Mouse (Mus musculus): ENCODE measurements around the gene Cd24a. TPM values are rescaled to one million over a fixed set of nuclear protein-coding genes. Genes with fewer than 3 reads are reported as not detected.
A peak's percentile ranks its signal among the peaks of the same experiment; 100 is the strongest.

Cd24a gene
- polyA plus RNA-seq, 1 experiment from 2014 or later = 137 TPM

DNA sequence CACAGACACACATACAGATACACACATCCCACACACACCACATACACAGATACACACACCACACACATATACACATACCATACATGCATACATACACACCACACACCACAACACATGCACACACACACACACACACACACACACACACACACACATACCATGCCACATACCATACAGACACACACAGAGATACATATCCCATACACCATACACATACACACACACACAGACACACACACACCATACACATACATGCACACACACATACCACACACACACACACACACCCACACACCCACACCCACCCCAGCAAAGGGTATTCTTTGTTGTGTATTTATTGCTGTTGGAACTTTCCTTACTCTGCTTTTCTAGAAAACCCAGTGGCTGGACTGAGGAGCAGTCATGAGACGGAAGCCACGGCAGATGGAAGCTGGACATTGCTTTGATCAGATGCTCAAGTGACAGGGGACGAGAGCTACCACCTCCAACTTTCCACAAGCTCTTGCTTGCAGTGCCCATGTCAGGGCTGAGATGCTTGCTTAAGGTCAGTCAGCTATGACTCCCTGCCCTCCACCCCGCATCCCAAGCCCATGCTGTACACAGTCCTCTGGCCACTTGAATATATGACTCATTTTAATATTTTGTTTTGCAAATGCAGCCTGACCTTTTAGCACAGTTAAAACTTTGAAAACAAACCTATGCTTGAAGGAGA lies 26.0 kb downstream of the Cd24a start:
- DNase-seq (ENCODE audit: low spot score) = no peak
- TF ChIP-seq EP300 (IDR thresholded peaks at IDR 0.05) (no peak), CTCF (IDR thresholded peaks at IDR 0.05) (no peak)
- no peak overlapping the region for H3K9ac ChIP-seq (replicated peaks; ENCODE audit: low read depth)
- H3K4me1 ChIP-seq (ENCODE audit: insufficient read depth, low read depth, low read length) = no peaks in the 10 kb centered on the region
- H3K27me3 ChIP-seq (replicated peaks; ENCODE audit: insufficient read depth, low read length) = no peaks in the 10 kb centered on the region
- H3K9me3 ChIP-seq (ENCODE audit: low read length) = no peaks in the 10 kb centered on the region
- no peak overlapping the region for H3K4me3 ChIP-seq (ENCODE audit: low read depth, low read length)
- whole genome bisulfite sequencing = 67% methylated on average over 4 of the region's 4 CpGs
- no peak overlapping the region for H3K4me2 ChIP-seq (replicated peaks; ENCODE audit: low read depth, low read length)
- H3K27ac ChIP-seq (ENCODE audit: low read length) = no peak overlapping the region
- no peaks in the 10 kb centered on the region for H3K36me3 ChIP-seq (ENCODE audit: insufficient read depth, low read length)
- no peak for ATAC-seq

DNA sequence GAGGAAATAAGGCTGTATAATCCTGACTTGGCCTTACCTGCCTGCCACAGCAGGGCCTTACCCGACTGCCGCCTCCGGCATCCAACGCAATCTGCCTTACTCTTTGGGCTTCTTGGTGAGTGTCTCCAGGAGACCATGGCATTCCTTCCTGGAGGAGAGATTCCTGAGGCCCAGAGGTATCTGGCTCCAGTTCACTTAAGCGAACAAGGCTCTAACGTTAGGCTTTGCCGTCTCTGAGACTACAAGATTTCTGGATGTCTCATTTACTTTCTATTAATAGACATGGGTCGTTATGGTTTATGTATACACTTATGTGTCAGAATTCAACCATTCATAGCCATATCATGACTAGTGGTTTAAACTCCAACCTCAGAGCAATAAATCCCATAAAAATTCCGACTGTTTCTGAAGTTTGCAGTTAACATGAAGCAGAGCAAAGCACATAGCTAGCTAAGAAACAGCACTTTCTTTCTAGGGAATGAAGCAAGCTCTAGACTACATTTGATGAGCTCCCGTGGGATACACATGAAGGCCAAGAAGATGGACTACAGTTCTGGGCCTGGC lies 26.7 kb downstream of the Cd24a start:
- DNase-seq (ENCODE audit: low spot score) = no peak
- no peak for TF ChIP-seq CTCF (IDR thresholded peaks at IDR 0.05)
- TF ChIP-seq EP300 (IDR thresholded peaks at IDR 0.05) = no peak
- H3K9me3 ChIP-seq (ENCODE audit: low read length) = no peaks in the 10 kb centered on the region

GRCm38 (mm10) chr10:43605901-43606300 lies 27.8 kb downstream of the Cd24a start:
- Histone ChIP-seq H3K36me3 (ENCODE audit: insufficient read depth, low read length) (no peaks in the 10 kb centered on the region), H3K9ac (replicated peaks; ENCODE audit: low read depth) (no peak overlapping the region), H3K4me1 (ENCODE audit: insufficient read depth, low read depth, low read length) (no peaks in the 10 kb centered on the region), H3K27ac (ENCODE audit: low read length) (no peak overlapping the region), H3K4me2 (replicated peaks; ENCODE audit: low read depth, low read length) (no peak overlapping the region), H3K27me3 (replicated peaks; ENCODE audit: insufficient read depth, low read length) (no peaks in the 10 kb centered on the region), H3K4me3 (ENCODE audit: low read depth, low read length) (no peak overlapping the region), H3K9me3 (ENCODE audit: low read length) (no peaks in the 10 kb centered on the region)
- no peak for DNase-seq (ENCODE audit: low spot score)
- TF ChIP-seq CTCF (IDR thresholded peaks at IDR 0.05) (no peak), EP300 (IDR thresholded peaks at IDR 0.05) (no peak)
- 78% methylated on average over 7 of the region's 7 CpGs for WGBS
- ATAC-seq = no peak

More for the DNA sequence above, 26.7 kb downstream of the Cd24a start:
- no peaks in the 10 kb centered on the region for H3K27me3 ChIP-seq (replicated peaks; ENCODE audit: insufficient read depth, low read length)
- H3K4me1 ChIP-seq (ENCODE audit: insufficient read depth, low read depth, low read length) = no peaks in the 10 kb centered on the region
- no peaks in the 10 kb centered on the region for H3K36me3 ChIP-seq (ENCODE audit: insufficient read depth, low read length)
- H3K27ac ChIP-seq (ENCODE audit: low read length) = no peak overlapping the region
- no peak overlapping the region for H3K4me2 ChIP-seq (replicated peaks; ENCODE audit: low read depth, low read length)
- ATAC-seq = no peak
- 56% methylated on average over 10 of the region's 10 CpGs for WGBS
- H3K9ac ChIP-seq (replicated peaks; ENCODE audit: low read depth) = no peak overlapping the region
- H3K4me3 ChIP-seq (ENCODE audit: low read depth, low read length) = no peak overlapping the region

DNA sequence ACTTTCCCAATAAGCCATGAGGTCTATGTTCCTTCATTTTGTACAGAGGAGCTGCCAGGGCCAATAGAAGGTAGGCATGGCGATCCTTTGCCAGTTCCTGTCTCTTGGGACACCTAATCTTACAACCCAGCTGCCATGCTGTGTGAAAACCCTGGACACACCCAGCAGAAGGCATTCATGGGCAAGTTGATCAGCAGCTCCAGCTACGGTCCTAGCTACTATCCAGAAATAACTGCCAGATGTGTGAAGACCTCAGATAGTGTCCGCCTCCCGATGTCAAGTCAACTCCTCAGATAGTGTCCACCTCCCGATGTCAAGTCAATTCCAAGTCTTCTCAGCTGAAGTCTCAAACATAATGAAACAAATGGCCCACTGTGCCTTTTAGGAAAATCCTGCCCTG lies 31.4 kb downstream of the Cd24a start:
- Histone ChIP-seq H3K4me1 (ENCODE audit: insufficient read depth, low read depth, low read length) (no peaks in the 10 kb centered on the region), H3K4me2 (replicated peaks; ENCODE audit: low read depth, low read length) (no peak overlapping the region), H3K9me3 (ENCODE audit: low read length) (no peaks in the 10 kb centered on the region), H3K27me3 (replicated peaks; ENCODE audit: insufficient read depth, low read length) (no peaks in the 10 kb centered on the region), H3K4me3 (ENCODE audit: low read depth, low read length) (no peak overlapping the region), H3K9ac (replicated peaks; ENCODE audit: low read depth) (no peak overlapping the region), H3K36me3 (ENCODE audit: insufficient read depth, low read length) (no peaks in the 10 kb centered on the region), H3K27ac (ENCODE audit: low read length) (no peak overlapping the region)
- DNase-seq (ENCODE audit: low spot score) (no peak), ATAC-seq (peak; percentile 46)
- 75% methylated on average over 5 of the region's 5 CpGs for WGBS
- TF ChIP-seq CTCF (IDR thresholded peaks at IDR 0.05) = no peak
- no peak for TF ChIP-seq EP300 (IDR thresholded peaks at IDR 0.05)

DNA sequence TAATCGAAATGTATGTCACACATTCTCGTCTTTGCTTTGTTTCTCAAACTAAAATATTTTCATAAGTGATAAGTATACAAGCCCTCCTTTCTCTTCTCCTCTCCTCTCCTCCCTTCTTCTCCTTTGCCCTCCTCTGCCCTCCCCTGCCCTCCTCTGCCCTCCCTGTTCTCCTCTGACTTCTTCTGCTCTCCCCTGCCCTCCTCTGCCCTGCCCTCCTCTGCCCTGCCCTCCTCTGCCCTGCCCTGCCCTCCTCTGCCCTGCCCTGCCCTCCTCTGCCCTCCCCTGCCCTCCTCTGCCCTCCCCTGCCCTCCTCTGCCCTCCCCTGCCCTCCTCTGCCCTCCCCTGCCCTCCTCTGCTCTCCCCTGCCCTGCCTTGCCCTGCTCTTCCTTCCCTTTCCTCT lies 31.9 kb downstream of the Cd24a start:
- Histone ChIP-seq H3K9ac (replicated peaks; ENCODE audit: low read depth) (no peak overlapping the region), H3K4me2 (replicated peaks; ENCODE audit: low read depth, low read length) (no peak overlapping the region), H3K9me3 (ENCODE audit: low read length) (no peaks in the 10 kb centered on the region), H3K27me3 (replicated peaks; ENCODE audit: insufficient read depth, low read length) (no peaks in the 10 kb centered on the region), H3K4me1 (ENCODE audit: insufficient read depth, low read depth, low read length) (no peaks in the 10 kb centered on the region), H3K36me3 (ENCODE audit: insufficient read depth, low read length) (no peaks in the 10 kb centered on the region), H3K27ac (ENCODE audit: low read length) (no peak overlapping the region), H3K4me3 (ENCODE audit: low read depth, low read length) (no peak overlapping the region)
- 79% methylated on average over 2 of the region's 2 CpGs for WGBS
- TF ChIP-seq EP300 (IDR thresholded peaks at IDR 0.05) = no peak
- TF ChIP-seq CTCF (IDR thresholded peaks at IDR 0.05) = no peak
- ATAC-seq (no peak), DNase-seq (ENCODE audit: low spot score) (no peak)

DNA sequence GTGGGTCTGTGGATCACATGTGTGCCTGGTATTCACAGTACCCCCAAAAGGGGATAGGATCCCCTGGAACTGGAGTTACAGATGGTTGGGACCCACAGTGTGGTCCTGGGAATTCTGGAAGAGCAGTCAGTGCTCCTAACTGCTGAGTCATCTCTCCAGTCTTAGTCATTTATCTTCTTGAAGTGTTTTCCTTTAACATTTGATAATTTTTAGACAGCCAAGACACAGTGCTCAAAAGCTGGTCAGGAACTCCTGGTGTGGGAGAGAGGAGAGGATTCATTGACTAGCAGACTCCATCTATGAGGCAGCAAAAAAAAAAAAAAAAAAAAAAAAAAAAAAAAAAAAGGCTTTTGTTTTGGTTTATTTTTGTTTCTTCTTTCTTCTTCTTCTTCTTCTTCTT lies 33.0 kb downstream of the Cd24a start:
- H3K9me3 ChIP-seq (ENCODE audit: low read length) = no peaks in the 10 kb centered on the region
- no peak overlapping the region for H3K27ac ChIP-seq (ENCODE audit: low read length)
- no peaks in the 10 kb centered on the region for H3K36me3 ChIP-seq (ENCODE audit: insufficient read depth, low read length)
- H3K27me3 ChIP-seq (replicated peaks; ENCODE audit: insufficient read depth, low read length) = no peaks in the 10 kb centered on the region
- H3K4me1 ChIP-seq (ENCODE audit: insufficient read depth, low read depth, low read length) = no peaks in the 10 kb centered on the region
- no peak overlapping the region for H3K4me3 ChIP-seq (ENCODE audit: low read depth, low read length)
- no peak overlapping the region for H3K9ac ChIP-seq (replicated peaks; ENCODE audit: low read depth)
- H3K4me2 ChIP-seq (replicated peaks; ENCODE audit: low read depth, low read length) = no peak overlapping the region
- ATAC-seq (no peak), DNase-seq (ENCODE audit: low spot score) (no peak)
- TF ChIP-seq EP300 (IDR thresholded peaks at IDR 0.05) = no peak
- no peak for TF ChIP-seq CTCF (IDR thresholded peaks at IDR 0.05)
